Mouse (Mus musculus): Measurements from ENCODE around the gene Frmd4a.

The Frmd4a gene

GRCm38 (mm10) chr2:4017528-4018288 lies at the start of gene Frmd4a:
Gene Frmd4a (plus strand): TSS chr2:4017717.
- no peak for DNase-seq (ENCODE audit: low spot score in 2 of 2)

- DNase-seq (ENCODE audit: low spot score in 2 of 2), result no peak
These were observed 28.6 kb upstream of the Frmd4a start for GRCm38 (mm10) chr2:3988876-3989275.

GRCm38 (mm10) chr2:3990431-3990830 lies 27.1 kb upstream of the Frmd4a start:
- DNase-seq (ENCODE audit: low spot score in 2 of 2), result no peak

- DNase-seq (ENCODE audit: low spot score in 2 of 2), result no peak
These were observed 937 bp downstream of the Frmd4a start for GRCm38 (mm10) chr2:4018431-4018876.

GRCm38 (mm10) chr2:4018909-4019308 lies 1.4 kb downstream of the Frmd4a start:
- DNase-seq (ENCODE audit: low spot score in 2 of 2), result no peak

GRCm38 (mm10) chr2:4024927-4025326 lies 7.4 kb downstream of the Frmd4a start:
- no peak for DNase-seq (ENCODE audit: low spot score in 2 of 2)

GRCm38 (mm10) chr2:4029031-4029747 lies 11.7 kb downstream of the Frmd4a start:
- no peak for DNase-seq (ENCODE audit: low spot score in 2 of 2)

- DNase-seq (ENCODE audit: low spot score in 2 of 2), result no peak
These were observed 18.7 kb downstream of the Frmd4a start for GRCm38 (mm10) chr2:4036153-4036589.

GRCm38 (mm10) chr2:4036651-4037117 lies 19.2 kb downstream of the Frmd4a start:
- no peak for DNase-seq (ENCODE audit: low spot score in 2 of 2)

- DNase-seq (ENCODE audit: low spot score in 2 of 2), result no peak
These were observed 24.5 kb downstream of the Frmd4a start for GRCm38 (mm10) chr2:4042009-4042408.

- no peak for DNase-seq (ENCODE audit: low spot score in 2 of 2)
These were observed 38.0 kb downstream of the Frmd4a start for GRCm38 (mm10) chr2:4055481-4055880.

- DNase-seq (ENCODE audit: low spot score in 2 of 2), result no peak
These were observed 43.2 kb downstream of the Frmd4a start for GRCm38 (mm10) chr2:4060675-4061074.

GRCm38 (mm10) chr2:4071831-4072230 lies 54.3 kb downstream of the Frmd4a start:
- DNase-seq (ENCODE audit: low spot score in 2 of 2), result no peak

GRCm38 (mm10) chr2:4083877-4084276 lies 66.4 kb downstream of the Frmd4a start:
- no peak for DNase-seq (ENCODE audit: low spot score in 2 of 2)

- DNase-seq (ENCODE audit: low spot score in 2 of 2), result no peak
These were observed 80.1 kb downstream of the Frmd4a start for GRCm38 (mm10) chr2:4097601-4098000.

- DNase-seq (ENCODE audit: low spot score in 2 of 2), result no peak
These were observed 81.6 kb downstream of the Frmd4a start for GRCm38 (mm10) chr2:4098948-4099776.

- no peak for DNase-seq (ENCODE audit: low spot score in 2 of 2)
These were observed 82.2 kb downstream of the Frmd4a start for GRCm38 (mm10) chr2:4099777-4100104.

- no peak for DNase-seq (ENCODE audit: low spot score in 2 of 2)
These were observed 83.9 kb downstream of the Frmd4a start for GRCm38 (mm10) chr2:4101370-4101769.

GRCm38 (mm10) chr2:4113303-4113920 lies 95.9 kb downstream of the Frmd4a start:
- no peak for DNase-seq (ENCODE audit: low spot score in 2 of 2)

GRCm38 (mm10) chr2:4119678-4120458 lies 102.4 kb downstream of the Frmd4a start:
- DNase-seq (ENCODE audit: low spot score in 2 of 2), result no peak

- DNase-seq (ENCODE audit: low spot score in 2 of 2), result no peak
These were observed 113.7 kb downstream of the Frmd4a start for GRCm38 (mm10) chr2:4131216-4131615.

Data from urinary bladder, postnatal 4 days (tissue).